Mouse (Mus musculus) hematopoietic stem cell, adult 5-6 weeks (primary cell): ENCODE measurements around the gene Deaf1. TPM values are rescaled to one million over a fixed set of nuclear protein-coding genes. Genes with fewer than 3 reads are reported as not detected.

Experiments
- ATAC-seq, 2 experiments: fragments of 125-278 bp in 1 of 2; replicated peaks in 1 of 2; 2 replicates each; pipeline ENCODE4 v1.8.0; 2016 to 2017; ENCODE audit warnings: inconsistent platforms in 2 of 2, mild to moderate bottlenecking in 2 of 2, moderate number of reproducible peaks in 2 of 2, low read depth in 1 of 2, moderate TSS enrichment in 1 of 2; ENCODE audit not compliant: low FRiP score in 2 of 2, poor library complexity in 2 of 2, severe bottlenecking in 2 of 2, insufficient read depth in 1 of 2, low TSS enrichment in 1 of 2
- total RNA-seq: library from RNA; stranded (forward); fragments of 172-1452, 232-1000 nt; gene quantifications from 2 replicates; pipeline ENCODE4 v1.2.3, GENCODE M21; 2017

Deaf1 gene
- 18.7 and 25.8 TPM in 2 replicates for total RNA-seq

DNA sequence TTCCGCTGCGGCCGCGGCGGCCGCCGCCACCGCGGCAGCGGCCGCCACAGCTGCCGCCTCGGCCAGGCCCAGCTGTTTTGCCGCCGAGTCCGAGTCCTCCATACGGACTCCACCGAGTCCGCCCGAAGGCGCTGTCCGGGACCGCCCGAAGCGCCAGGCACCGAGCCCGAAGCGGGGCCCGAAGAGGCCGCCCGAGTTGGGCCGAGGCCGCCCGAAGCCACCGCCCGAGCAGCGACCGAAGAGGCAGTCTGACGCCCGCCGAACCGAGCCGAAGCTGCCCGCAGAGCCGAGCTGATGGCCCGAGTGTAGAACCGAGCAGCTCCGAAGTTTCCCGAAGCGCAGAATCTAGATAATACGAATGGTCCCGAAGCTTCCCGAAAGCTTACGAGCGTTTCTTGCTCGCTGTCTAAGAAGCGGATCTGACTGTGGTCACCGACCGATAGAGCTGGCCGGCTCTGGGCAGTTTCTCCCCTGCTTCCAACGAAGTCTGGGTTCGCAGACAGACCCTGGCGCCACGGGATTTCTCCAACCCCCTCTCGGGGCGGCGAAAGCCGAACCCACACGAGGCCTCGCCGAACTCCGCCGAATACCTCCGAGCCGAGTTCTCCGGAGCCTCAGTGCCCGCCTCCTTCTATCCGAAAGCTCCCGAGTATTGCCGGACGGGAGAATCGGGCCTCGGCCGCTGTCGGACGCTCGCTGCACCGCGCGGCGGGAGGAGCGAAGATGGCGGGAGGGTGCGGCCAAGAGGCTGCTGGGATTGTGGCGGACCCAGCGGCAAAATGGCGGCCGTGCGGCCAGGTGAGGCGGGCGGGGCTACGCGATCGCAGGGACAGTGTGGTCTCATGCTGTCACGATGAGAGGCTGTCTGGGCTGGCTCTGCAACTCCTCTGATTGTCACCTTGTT, at the start of gene Deaf1, which contains the start of gene Tmem80:
TSS of gene Deaf1 (minus strand) at position 222 of the 904 bp plus-strand sequence.
TSS of gene Tmem80 (plus strand) at position 271 of the 904 bp plus-strand sequence.
- peak; percentile 91 to 93 for ATAC-seq

- ATAC-seq, result no peak
These were observed 46.9 kb upstream of the Deaf1 start for GRCm38 (mm10) chr7:141374399-141374798.

GRCm38 (mm10) chr7:141373611-141374010, 46.1 kb upstream of the Deaf1 start:
- no peak for ATAC-seq

DNA sequence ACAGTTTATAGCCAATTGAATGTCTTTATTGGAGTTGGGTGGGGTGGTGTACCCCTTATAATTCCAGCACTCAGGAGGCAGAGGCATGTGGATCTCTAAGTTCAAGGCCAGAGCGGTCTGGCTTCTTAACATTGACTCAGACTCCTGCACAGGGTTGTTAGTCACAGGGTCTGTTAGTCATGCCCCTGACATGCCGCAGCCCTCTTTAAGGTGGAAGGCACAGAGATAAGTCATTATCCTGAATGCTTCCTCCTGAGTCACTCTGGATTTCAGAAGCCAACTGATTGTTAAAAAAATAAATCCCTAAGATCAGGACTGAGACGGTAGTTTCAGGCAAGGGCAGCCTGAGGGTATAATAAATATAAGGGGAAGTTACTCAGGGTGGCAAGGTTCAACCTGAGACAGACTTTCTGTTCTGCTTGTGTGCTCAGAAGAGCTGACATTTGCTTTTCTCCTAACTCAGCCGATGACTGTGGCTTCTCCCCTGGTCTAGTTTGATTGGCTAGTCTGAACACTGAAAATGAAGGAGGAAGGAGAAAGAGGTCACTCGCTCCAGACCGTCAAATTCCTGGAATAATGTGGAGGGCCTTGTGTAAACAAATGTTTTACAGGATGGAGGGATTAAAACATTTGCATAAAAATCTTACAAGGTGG, 44.6 kb upstream of the Deaf1 start:
- ATAC-seq, result peak in 1 of 2 experiments; percentile 63; a peak in 3 of 4 replicates

GRCm38 (mm10) chr7:141369918-141370317, 42.4 kb upstream of the Deaf1 start:
- ATAC-seq, result peak; percentile 25; a peak in 1 of 4 replicates

DNA sequence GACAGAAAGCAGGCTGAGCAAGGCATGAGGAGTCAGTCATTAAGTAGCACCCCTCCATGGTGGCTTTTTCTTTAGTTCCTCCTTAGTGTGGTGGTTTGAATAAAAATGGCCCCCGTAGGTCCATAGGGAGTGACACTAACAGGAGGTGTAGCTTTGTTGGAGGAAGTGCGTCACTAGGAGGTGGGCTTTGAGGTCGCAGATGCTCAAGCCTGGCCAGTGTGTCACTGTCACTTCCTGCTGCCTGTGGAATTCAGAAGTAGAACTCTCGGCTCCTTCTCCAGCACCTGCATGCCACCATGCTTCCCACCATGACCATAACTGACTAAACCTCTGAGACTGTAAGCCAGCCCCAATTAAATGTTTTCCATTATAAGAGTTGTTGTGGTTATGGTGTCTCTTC, 39.9 kb upstream of the Deaf1 start:
- ATAC-seq, result no peak

DNA sequence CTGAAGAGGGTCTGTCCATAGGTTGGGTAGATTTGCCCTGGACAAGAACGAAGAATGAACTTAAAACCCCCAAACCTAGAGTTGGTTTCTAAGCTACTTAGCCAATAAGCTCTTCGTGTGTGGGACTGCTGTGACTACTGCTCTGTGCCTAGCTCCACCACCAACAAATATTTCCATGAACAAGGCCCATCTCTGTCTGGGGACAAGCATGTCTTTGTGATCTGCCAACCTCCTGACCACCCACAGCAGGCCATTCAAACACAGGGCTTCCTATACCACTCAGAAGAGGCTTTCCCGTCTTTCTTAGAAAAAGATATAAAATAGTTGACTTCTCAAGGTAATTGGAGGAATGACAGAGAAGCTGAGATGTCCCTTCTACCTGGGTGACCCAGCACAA, 37.6 kb upstream of the Deaf1 start:
- no peak for ATAC-seq

- no peak for ATAC-seq
These were observed 37.0 kb upstream of the Deaf1 start for GRCm38 (mm10) chr7:141364349-141365048.

DNA sequence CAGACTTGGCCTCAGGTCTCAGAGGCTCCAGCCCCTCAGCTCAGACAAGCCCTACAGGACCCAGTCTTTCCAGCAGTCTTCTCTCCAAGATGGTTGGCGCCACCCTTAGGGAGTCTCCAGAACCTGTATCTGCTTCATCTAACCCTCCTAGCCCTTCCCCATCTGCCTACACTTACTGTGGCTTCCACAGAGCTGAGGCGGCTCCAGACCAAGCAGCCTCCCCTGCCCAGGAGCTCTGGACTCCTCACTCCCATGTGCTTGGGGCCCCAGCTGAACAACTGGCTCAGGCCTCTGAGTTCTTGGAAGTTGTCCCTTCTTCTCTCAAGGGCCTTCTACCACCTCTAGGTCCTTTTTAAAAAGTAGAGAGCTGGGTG, 36.2 kb upstream of the Deaf1 start:
- no peak; a peak in 1 of 4 replicates for ATAC-seq

DNA sequence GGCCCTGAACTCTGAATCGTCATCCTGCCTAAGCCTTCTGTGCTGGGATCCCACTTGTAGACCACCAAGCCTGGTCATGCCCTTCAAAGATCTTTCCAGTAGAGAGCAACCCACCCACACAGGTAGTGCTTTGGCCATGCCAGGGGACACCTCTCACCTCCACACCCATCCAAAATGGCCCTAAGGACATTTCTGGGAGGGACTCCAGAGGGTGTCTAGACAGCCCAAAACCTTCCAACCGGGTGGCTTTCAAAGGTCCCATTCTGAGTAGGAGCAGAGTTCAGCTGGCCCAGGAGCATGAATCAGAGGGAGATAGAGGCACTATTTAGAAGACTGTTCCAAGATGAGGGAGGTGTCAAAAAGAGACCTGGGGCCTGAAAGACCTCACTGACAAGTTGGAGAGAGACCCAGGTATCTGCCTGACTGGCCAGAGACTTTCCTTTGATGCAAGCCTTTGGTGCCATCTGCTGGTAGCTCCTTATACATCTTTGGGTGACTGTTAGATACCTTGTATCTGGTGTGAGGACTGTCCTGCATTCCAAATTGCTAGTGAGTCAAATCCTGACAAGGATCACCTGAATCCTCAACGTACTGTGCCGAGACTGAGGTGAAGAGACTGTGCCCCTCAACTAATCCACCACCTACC, 35.7 kb upstream of the Deaf1 start:
- ATAC-seq, result peak; percentile 63 to 80

DNA sequence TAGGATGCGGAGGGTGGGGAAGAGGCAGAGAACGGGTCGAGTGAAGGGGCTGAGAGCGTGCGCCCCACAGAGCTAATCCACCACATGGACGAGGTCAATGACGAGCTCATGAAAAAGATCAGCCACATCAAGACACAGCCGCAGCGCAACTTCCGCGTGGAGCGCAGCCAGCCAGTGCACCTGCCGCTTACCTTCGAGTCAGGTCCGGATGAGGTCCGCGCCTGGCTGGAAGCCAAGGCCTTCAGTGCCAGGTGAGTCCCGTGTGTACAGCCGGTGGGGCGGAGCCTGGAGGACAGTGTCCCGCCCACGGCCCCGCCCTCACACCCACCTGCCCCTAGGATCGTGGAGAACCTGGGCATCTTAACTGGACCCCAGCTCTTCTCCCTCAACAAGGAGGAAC, 34.0 kb upstream of the Deaf1 start:
- ATAC-seq, result no peak

DNA sequence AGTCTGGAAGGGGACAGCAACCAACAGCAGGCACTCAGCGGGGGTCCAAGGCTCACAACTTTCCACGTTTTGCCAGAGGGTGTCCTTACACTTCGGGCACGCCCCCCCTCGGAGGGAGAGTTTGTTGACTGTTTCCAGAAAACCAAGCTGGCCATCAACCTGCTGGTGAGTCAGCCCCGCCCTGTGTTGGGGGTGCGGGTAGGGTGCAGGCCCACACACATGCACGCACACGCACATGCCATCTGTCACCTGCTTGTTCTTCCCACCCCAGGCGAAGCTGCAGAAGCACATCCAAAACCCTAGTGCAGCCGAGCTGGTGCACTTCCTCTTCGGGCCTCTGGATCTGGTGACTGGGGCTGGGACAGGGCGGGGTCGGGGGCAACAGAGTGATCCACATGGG, 29.5 kb upstream of the Deaf1 start:
- no peak for ATAC-seq

DNA sequence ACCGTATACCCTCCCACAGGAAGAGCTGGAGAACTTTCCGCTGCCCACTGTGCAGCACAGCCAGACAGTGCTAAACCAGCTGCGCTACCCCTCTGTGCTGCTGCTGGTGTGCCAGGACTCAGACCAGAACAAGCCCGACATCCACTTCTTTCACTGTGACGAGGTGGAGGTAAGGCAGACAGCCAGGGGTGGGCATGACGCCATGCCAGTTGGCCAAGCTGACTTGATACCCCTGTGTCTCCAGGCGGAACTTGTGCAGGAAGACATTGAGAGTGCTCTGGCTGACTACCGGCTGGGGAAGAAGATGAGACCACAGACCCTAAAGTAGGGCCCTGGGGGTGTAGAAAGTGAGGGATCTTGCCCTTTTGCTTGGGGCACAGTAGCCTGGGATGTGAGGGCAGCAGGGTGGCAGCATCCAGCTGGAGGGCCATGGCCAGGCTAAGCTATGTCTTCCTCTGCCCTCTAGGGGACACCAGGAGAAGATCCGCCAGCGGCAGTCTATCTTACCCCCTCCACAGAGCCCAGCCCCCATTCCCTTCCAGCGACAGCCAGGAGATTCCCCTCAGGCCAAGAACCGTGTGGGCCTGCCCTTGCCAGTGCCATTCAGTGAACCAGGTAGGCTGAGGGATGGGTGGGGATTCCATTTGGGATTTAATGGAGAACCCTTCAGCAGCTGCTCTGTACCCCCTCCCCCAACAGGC, 28.3 kb upstream of the Deaf1 start:
- ATAC-seq, result peak in 1 of 2 experiments; percentile 27; a peak in 1 of 4 replicates

DNA sequence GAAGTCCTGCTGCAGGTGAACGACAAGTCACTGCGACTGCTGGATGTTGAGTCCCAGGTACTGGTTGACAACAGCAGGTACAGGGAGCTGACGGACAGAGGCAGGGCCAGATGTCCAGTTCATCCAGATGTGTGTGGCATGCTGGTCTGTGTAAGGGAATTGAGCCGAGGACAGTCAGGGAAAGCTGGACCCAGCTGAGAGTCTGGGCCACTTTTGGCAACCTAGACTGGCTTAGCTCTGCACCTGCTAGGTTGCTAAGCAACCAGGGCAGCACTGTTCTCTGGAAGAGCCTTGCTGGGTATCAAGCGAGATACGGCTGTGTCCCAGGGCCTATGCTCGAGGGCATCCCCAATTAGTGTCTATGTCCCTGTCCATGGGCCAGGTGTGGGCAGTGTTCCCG, 27.6 kb upstream of the Deaf1 start:
- ATAC-seq, result no peak

DNA sequence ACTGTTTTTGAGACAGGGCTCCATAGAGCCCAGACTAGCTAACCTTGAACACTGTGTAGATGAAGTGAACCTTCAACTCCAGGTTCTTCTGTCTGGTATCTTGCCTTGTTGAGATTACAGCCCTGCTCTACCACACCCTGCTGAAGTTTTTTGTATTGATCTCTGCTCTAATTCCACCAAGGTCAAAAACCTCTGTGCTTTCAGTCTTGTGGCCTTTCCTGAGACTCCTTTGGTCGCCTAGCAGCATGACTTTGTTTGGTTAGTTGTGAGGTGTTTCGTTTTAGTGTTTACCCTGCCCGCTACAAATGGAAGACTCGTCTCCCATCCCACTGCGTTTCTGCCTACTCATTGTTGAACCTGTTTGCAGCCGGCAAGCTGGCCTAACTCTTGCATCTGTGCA, 23.6 kb upstream of the Deaf1 start:
- no peak for ATAC-seq

GRCm38 (mm10) chr7:141344787-141345186, 17.3 kb upstream of the Deaf1 start:
- no peak for ATAC-seq

GRCm38 (mm10) chr7:141343696-141344095, 16.2 kb upstream of the Deaf1 start:
- no peak for ATAC-seq
